Mouse (Mus musculus) erythroblast, embryonic 14.5 days (primary cell): Measurements from ENCODE around the gene Fam222b. TPM values are rescaled to one million over a fixed set of nuclear protein-coding genes. Genes with fewer than 3 reads are reported as not detected.
A peak's percentile ranks its signal among the peaks of the same experiment; 100 is the strongest.

Experiments used
- H3K27me3 ChIP-seq: 2 replicates; pipeline ENCODE4 v1.6.1; 2012; ENCODE audit warnings: inconsistent platforms; ENCODE audit not compliant: control insufficient read depth
- H3K36me3 ChIP-seq: 2 replicates; pipeline ENCODE4 v1.6.1; 2012; ENCODE audit warnings: mild to moderate bottlenecking, inconsistent platforms; ENCODE audit not compliant: control insufficient read depth
- H3K4me1 ChIP-seq: 2 replicates; pipeline ENCODE4 v1.6.1; 2012; ENCODE audit warnings: inconsistent platforms; ENCODE audit not compliant: control insufficient read depth
- H3K4me3 ChIP-seq: replicated peaks from 2 replicates; pipeline ENCODE3; 2012; ENCODE audit warnings: moderate library complexity, mild to moderate bottlenecking, inconsistent platforms
- H3K9me3 ChIP-seq: 2 replicates; pipeline ENCODE4 v1.6.1; 2012; ENCODE audit warnings: low read length, inconsistent platforms, mixed read lengths; ENCODE audit not compliant: control insufficient read depth
- GATA1 ChIP-seq: IDR thresholded peaks from 2 replicates; pipeline ENCODE4 v1.6.1; 2012; ENCODE audit warnings: low read length, inconsistent platforms, mixed read lengths
- TAL1 ChIP-seq: IDR thresholded peaks from 3 replicates; pipeline ENCODE4 v1.6.1; 2012; ENCODE audit warnings: low read length, inconsistent platforms, mixed read lengths
- polyA plus RNA-seq: library from polyadenylated mRNA; stranded (reverse); fragments of >175 nt; gene quantifications from 2 replicates; pipeline ENCODE4 v1.2.3, GENCODE M21; 2012

The Fam222b gene
- polyA plus RNA-seq, 1 experiment, result 0.78 TPM

DNA sequence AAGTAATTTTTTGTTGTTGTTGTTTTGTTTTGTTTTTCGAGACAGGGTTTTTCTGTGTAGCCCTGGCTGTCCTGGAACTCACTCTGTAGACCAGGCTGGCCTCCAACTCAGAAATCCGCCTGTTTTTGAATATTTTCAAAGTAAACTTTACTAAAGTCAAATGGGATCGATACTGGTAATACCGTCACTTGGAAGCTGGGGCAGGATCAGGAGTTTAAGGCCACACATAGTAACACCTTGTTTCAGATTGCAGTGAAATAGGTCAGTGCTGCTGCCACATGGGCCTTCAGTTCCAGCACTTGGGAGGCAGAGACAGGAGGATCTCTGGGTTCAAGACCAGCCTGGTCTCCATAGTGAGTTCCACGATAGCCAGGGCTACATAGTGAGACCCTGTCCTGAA is 10.0 kb downstream of the Fam222b start:
- H3K36me3 ChIP-seq, result peaks cover 8% of the 10 kb centered on the region
- H3K9me3 ChIP-seq, result no peaks in the 10 kb centered on the region
- no peak overlapping the region for H3K4me3 ChIP-seq
- TF ChIP-seq GATA1 (no peak), TAL1 (no peak)
- peaks cover 30% of the 10 kb centered on the region for H3K4me1 ChIP-seq
- no peaks in the 10 kb centered on the region for H3K27me3 ChIP-seq

DNA sequence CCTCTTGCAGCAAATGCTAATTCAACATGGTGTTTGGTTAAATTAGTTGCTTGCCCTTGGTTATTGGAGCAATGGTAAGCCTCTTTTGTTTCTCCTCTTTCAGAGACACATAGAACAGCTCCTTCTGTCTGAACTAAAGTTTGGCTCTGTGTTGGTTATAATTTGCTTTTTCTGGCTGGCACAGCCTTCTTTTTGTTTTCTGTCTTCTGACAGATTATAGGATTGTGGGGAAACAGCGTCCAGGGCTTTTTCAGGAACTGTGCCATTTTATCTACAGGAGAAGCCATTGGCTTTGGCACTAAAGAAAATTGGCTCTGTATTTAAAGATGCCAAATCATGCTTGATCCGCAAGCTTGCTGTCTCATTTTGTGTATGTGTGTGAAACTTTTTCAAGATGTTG is 19.2 kb downstream of the Fam222b start:
- no peak overlapping the region for H3K4me3 ChIP-seq
- H3K27me3 ChIP-seq, result no peaks in the 10 kb centered on the region
- no peaks in the 10 kb centered on the region for H3K9me3 ChIP-seq
- no peak for TF ChIP-seq TAL1
- TF ChIP-seq GATA1, result no peak
- H3K4me1 ChIP-seq, result peaks cover 51% of the 10 kb centered on the region
- no peaks in the 10 kb centered on the region for H3K36me3 ChIP-seq

- Histone ChIP-seq H3K27me3 (no peaks in the 10 kb centered on the region), H3K4me3 (peak overlapping the region; percentile 90), H3K36me3 (no peaks in the 10 kb centered on the region), H3K9me3 (no peaks in the 10 kb centered on the region), H3K4me1 (peaks cover 58% of the 10 kb centered on the region)
- TF ChIP-seq TAL1 (no peak), GATA1 (no peak)
Measured at GRCm38 (mm10) chr11:78114676-78115366, 20.4 kb downstream of the Fam222b start.

DNA sequence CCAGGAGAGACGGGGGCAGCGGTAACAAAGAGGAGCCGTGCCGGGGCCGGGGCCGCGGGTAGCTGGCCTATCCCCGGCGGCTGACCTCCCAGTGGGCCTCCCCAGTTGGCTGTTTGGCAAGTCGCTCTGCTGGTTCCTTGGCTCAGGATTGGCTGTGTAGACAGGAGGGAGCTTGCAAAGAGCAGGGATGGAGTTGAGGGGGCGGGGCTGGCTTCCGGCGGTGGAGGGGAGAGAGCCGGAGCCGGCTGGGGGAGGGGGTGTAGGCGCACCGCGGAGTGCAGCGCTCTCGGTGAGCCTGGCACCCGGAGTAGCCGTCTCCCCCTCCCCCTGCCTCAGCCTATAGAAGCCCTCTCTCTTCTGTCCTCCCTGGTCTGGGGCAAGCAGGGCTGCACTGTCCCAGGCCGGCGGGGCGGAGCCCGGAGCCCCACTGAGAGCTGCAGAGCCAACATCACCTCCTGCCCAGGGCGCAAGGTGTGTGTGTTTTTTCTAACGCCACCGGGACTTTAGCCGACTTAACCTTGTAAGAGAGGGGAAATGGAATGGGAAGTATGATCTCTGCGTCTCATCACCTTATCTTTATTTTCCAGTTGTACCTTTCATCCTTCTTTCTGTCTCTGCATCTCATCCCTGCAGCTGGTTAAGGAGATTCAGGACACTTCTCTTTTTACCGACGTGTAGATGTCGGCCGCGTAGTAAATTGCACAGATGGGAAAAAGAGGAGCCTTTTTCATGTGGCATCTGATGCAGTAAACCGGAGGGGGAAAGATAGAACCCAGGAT is 21.1 kb downstream of the Fam222b start:
- H3K9me3 ChIP-seq, result no peaks in the 10 kb centered on the region
- H3K36me3 ChIP-seq, result no peaks in the 10 kb centered on the region; the same call in 1 of the 2 replicates
- H3K4me3 ChIP-seq, result peak overlapping the region; percentile 90
- TF ChIP-seq TAL1, result no peak
- no peak for TF ChIP-seq GATA1
- no peaks in the 10 kb centered on the region for H3K27me3 ChIP-seq
- H3K4me1 ChIP-seq, result peaks cover 60% of the 10 kb centered on the region

GRCm38 (mm10) chr11:78116146-78116410 is 21.6 kb downstream of the Fam222b start:
- TF ChIP-seq GATA1 (peak; percentile 75), TAL1 (no peak)
- no peaks in the 10 kb centered on the region for H3K27me3 ChIP-seq
- peaks cover 62% of the 10 kb centered on the region for H3K4me1 ChIP-seq
- peak overlapping the region; percentile 90 for H3K4me3 ChIP-seq
- H3K36me3 ChIP-seq, result no peaks in the 10 kb centered on the region; the same call in 1 of the 2 replicates
- no peaks in the 10 kb centered on the region for H3K9me3 ChIP-seq

GRCm38 (mm10) chr11:78118467-78118866 is 24.0 kb downstream of the Fam222b start:
- no peaks in the 10 kb centered on the region; the same call in 1 of the 2 replicates for H3K36me3 ChIP-seq
- no peaks in the 10 kb centered on the region for H3K27me3 ChIP-seq
- H3K4me1 ChIP-seq, result peaks cover 67% of the 10 kb centered on the region
- H3K9me3 ChIP-seq, result no peaks in the 10 kb centered on the region
- H3K4me3 ChIP-seq, result no peak overlapping the region
- no peak for TF ChIP-seq GATA1
- no peak for TF ChIP-seq TAL1

- Histone ChIP-seq H3K4me1 (peaks cover 67% of the 10 kb centered on the region), H3K27me3 (no peaks in the 10 kb centered on the region), H3K36me3 (no peaks in the 10 kb centered on the region; the same call in 1 of the 2 replicates), H3K9me3 (no peaks in the 10 kb centered on the region), H3K4me3 (no peak overlapping the region)
- TF ChIP-seq GATA1, result no peak
- TF ChIP-seq TAL1, result no peak
Measured at GRCm38 (mm10) chr11:78119898-78120297, 25.4 kb downstream of the Fam222b start.

DNA sequence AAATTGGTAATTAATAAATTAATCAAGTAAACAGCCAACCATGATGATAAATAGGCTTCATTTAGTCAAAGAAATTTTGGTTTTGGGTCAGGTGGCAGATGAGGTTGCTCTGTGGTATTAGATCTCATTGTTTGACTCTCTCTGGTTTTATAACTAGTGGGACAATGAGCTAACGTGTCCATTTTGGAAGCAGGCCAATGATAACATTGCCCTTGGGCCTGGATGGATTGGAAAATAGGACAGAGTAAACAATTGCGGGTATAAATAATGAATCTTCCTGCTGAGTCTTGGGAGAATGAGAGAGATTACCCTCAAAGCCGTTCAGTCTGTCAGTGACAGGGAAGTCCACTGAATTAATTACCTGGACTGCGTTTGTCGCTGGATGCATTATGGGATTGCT is 26.7 kb downstream of the Fam222b start:
- TF ChIP-seq GATA1 (no peak), TAL1 (no peak)
- Histone ChIP-seq H3K4me3 (no peak overlapping the region), H3K36me3 (no peaks in the 10 kb centered on the region; the same call in 1 of the 2 replicates), H3K27me3 (no peaks in the 10 kb centered on the region), H3K4me1 (peaks cover 66% of the 10 kb centered on the region), H3K9me3 (no peaks in the 10 kb centered on the region)

DNA sequence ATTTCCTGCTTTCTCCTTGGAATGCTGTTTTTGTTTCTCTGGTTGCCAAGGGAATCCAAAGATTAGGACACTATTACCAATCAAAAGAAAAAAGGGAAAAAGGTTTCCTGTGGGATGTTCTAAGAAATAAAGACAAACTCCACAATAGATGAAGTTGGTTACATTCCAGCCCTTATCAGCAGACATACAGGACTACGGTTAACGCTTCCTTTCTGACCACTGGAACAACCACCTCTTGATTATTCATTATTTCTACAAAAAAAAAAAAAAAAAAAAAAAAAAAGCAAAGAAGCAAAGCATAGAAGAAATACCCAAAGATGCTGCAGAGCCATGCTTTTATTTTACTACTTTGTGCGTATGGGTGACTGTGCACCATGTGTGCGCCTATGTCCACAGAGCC is 28.4 kb downstream of the Fam222b start:
- TF ChIP-seq GATA1, result no peak
- no peak; the same call in 2 of the 3 replicates for TF ChIP-seq TAL1
- Histone ChIP-seq H3K36me3 (peaks cover 2% of the 10 kb centered on the region; the same call in 1 of the 2 replicates), H3K27me3 (no peaks in the 10 kb centered on the region), H3K9me3 (no peaks in the 10 kb centered on the region), H3K4me3 (no peak overlapping the region), H3K4me1 (peaks cover 66% of the 10 kb centered on the region)
